Mouse (Mus musculus): ENCODE data around the gene C1qc. TPM values are rescaled to one million over a fixed set of nuclear protein-coding genes. Genes with fewer than 3 reads are reported as not detected.

The C1qc gene
- polyA plus RNA-seq, 1 experiment: 51.9 TPM

- H3K27ac ChIP-seq (ENCODE audit: insufficient read depth, low read depth, low read length): no peak overlapping the region
- DNase-seq: no peak
- TF ChIP-seq CTCF (conservative IDR thresholded peaks at IDR 0.05; ENCODE audit: insufficient read depth, insufficient read length, low read depth, low read length) (no peak), POLR2A (IDR thresholded peaks at IDR 0.05; ENCODE audit: low read depth, low read length) (no peak)
- 35% methylated on average over 6 of the region's 6 CpGs for WGBS
- H3K4me3 ChIP-seq (ENCODE audit: insufficient read depth, low read depth, low read length): no peak overlapping the region
- no peaks in the 10 kb centered on the region for H3K4me1 ChIP-seq (ENCODE audit: control insufficient read depth, insufficient read depth, low read length)
- H3K36me3 ChIP-seq (ENCODE audit: control insufficient read depth, insufficient read depth, low read length): no peaks in the 10 kb centered on the region
- H3K27me3 ChIP-seq (replicated peaks; ENCODE audit: control insufficient read depth, insufficient read depth, low read length): no peaks in the 10 kb centered on the region
These were observed 37.8 kb downstream of the C1qc start for GRCm38 (mm10) chr4:136855081-136855480.

GRCm38 (mm10) chr4:136852989-136853388, 39.9 kb downstream of the C1qc start:
- no peaks in the 10 kb centered on the region for H3K27me3 ChIP-seq (replicated peaks; ENCODE audit: control insufficient read depth, insufficient read depth, low read length)
- WGBS: 62% methylated on average over 12 of the region's 12 CpGs
- no peak overlapping the region for H3K27ac ChIP-seq (ENCODE audit: insufficient read depth, low read depth, low read length)
- no peaks in the 10 kb centered on the region for H3K36me3 ChIP-seq (ENCODE audit: control insufficient read depth, insufficient read depth, low read length)
- H3K4me1 ChIP-seq (ENCODE audit: control insufficient read depth, insufficient read depth, low read length): no peaks in the 10 kb centered on the region
- no peak for TF ChIP-seq CTCF (conservative IDR thresholded peaks at IDR 0.05; ENCODE audit: insufficient read depth, insufficient read length, low read depth, low read length)
- no peak for TF ChIP-seq POLR2A (IDR thresholded peaks at IDR 0.05; ENCODE audit: low read depth, low read length)
- no peak overlapping the region for H3K4me3 ChIP-seq (ENCODE audit: insufficient read depth, low read depth, low read length)
- DNase-seq: no peak

- TF ChIP-seq POLR2A (IDR thresholded peaks at IDR 0.05; ENCODE audit: low read depth, low read length): no peak
- TF ChIP-seq CTCF (conservative IDR thresholded peaks at IDR 0.05; ENCODE audit: insufficient read depth, insufficient read length, low read depth, low read length): no peak
- no peak overlapping the region for H3K4me3 ChIP-seq (ENCODE audit: insufficient read depth, low read depth, low read length)
- H3K36me3 ChIP-seq (ENCODE audit: control insufficient read depth, insufficient read depth, low read length): no peaks in the 10 kb centered on the region
- no peak for DNase-seq
- H3K4me1 ChIP-seq (ENCODE audit: control insufficient read depth, insufficient read depth, low read length): no peaks in the 10 kb centered on the region
- no peaks in the 10 kb centered on the region for H3K27me3 ChIP-seq (replicated peaks; ENCODE audit: control insufficient read depth, insufficient read depth, low read length)
- H3K27ac ChIP-seq (ENCODE audit: insufficient read depth, low read depth, low read length): no peak overlapping the region
- WGBS: 73% methylated on average over 5 of the region's 5 CpGs
These were observed 40.7 kb downstream of the C1qc start for GRCm38 (mm10) chr4:136852119-136852518.

- H3K27ac ChIP-seq (ENCODE audit: insufficient read depth, low read depth, low read length): no peak overlapping the region
- WGBS: 64% methylated on average over 4 of the region's 4 CpGs
- H3K4me1 ChIP-seq (ENCODE audit: control insufficient read depth, insufficient read depth, low read length): no peaks in the 10 kb centered on the region
These were observed 44.3 kb downstream of the C1qc start for GRCm38 (mm10) chr4:136848565-136848964.

GRCm38 (mm10) chr4:136847166-136847565, 45.7 kb downstream of the C1qc start:
- Histone ChIP-seq H3K27me3 (replicated peaks; ENCODE audit: control insufficient read depth, insufficient read depth, low read length) (no peaks in the 10 kb centered on the region), H3K27ac (ENCODE audit: insufficient read depth, low read depth, low read length) (no peak overlapping the region), H3K36me3 (ENCODE audit: control insufficient read depth, insufficient read depth, low read length) (no peaks in the 10 kb centered on the region), H3K4me1 (ENCODE audit: control insufficient read depth, insufficient read depth, low read length) (no peaks in the 10 kb centered on the region), H3K4me3 (ENCODE audit: insufficient read depth, low read depth, low read length) (no peak overlapping the region)
- TF ChIP-seq CTCF (conservative IDR thresholded peaks at IDR 0.05; ENCODE audit: insufficient read depth, insufficient read length, low read depth, low read length) (no peak), POLR2A (IDR thresholded peaks at IDR 0.05; ENCODE audit: low read depth, low read length) (no peak)
- WGBS: 79% methylated on average over 6 of the region's 6 CpGs
- DNase-seq: no peak

More at GRCm38 (mm10) chr4:136848565-136848964, 44.3 kb downstream of the C1qc start:
- no peak for DNase-seq
- H3K4me3 ChIP-seq (ENCODE audit: insufficient read depth, low read depth, low read length): no peak overlapping the region
- H3K27me3 ChIP-seq (replicated peaks; ENCODE audit: control insufficient read depth, insufficient read depth, low read length): no peaks in the 10 kb centered on the region
- H3K36me3 ChIP-seq (ENCODE audit: control insufficient read depth, insufficient read depth, low read length): no peaks in the 10 kb centered on the region
- TF ChIP-seq CTCF (conservative IDR thresholded peaks at IDR 0.05; ENCODE audit: insufficient read depth, insufficient read length, low read depth, low read length): no peak
- no peak for TF ChIP-seq POLR2A (IDR thresholded peaks at IDR 0.05; ENCODE audit: low read depth, low read length)

- Histone ChIP-seq H3K36me3 (ENCODE audit: control insufficient read depth, insufficient read depth, low read length) (no peaks in the 10 kb centered on the region), H3K4me3 (ENCODE audit: insufficient read depth, low read depth, low read length) (no peak overlapping the region), H3K4me1 (ENCODE audit: control insufficient read depth, insufficient read depth, low read length) (no peaks in the 10 kb centered on the region; the same call in 1 of the 2 replicates), H3K27ac (ENCODE audit: insufficient read depth, low read depth, low read length) (no peak overlapping the region), H3K27me3 (replicated peaks; ENCODE audit: control insufficient read depth, insufficient read depth, low read length) (no peaks in the 10 kb centered on the region)
- TF ChIP-seq POLR2A (IDR thresholded peaks at IDR 0.05; ENCODE audit: low read depth, low read length) (no peak), CTCF (conservative IDR thresholded peaks at IDR 0.05; ENCODE audit: insufficient read depth, insufficient read length, low read depth, low read length) (no peak)
- WGBS: 53% methylated on average over 10 of the region's 10 CpGs
- no peak for DNase-seq
These were observed 50.1 kb downstream of the C1qc start for GRCm38 (mm10) chr4:136842802-136843201.

- 54% methylated on average over 4 of the region's 4 CpGs for WGBS
- H3K36me3 ChIP-seq (ENCODE audit: control insufficient read depth, insufficient read depth, low read length): no peaks in the 10 kb centered on the region
- no peak overlapping the region for H3K27ac ChIP-seq (ENCODE audit: insufficient read depth, low read depth, low read length)
- H3K27me3 ChIP-seq (replicated peaks; ENCODE audit: control insufficient read depth, insufficient read depth, low read length): no peaks in the 10 kb centered on the region
- DNase-seq: no peak
- H3K4me1 ChIP-seq (ENCODE audit: control insufficient read depth, insufficient read depth, low read length): no peaks in the 10 kb centered on the region; the same call in 1 of the 2 replicates
- H3K4me3 ChIP-seq (ENCODE audit: insufficient read depth, low read depth, low read length): no peak overlapping the region
- TF ChIP-seq CTCF (conservative IDR thresholded peaks at IDR 0.05; ENCODE audit: insufficient read depth, insufficient read length, low read depth, low read length) (no peak), POLR2A (IDR thresholded peaks at IDR 0.05; ENCODE audit: low read depth, low read length) (no peak)
These were observed 50.8 kb downstream of the C1qc start for GRCm38 (mm10) chr4:136842033-136842432.
